ENCODE assay signal across 12 mouse cellular contexts in genomic region chr1:64035087-64035791, GRCm38 (mm10).
DNase-seq lines count a peak whose midpoint lies in the region; ATAC-seq and TF ChIP-seq lines count a peak whose summit lies in the region.
"Had no signal": no experiment of that assay in that cellular context is flagged by ENCODE, and none has a peak within 500 bp of the region (broad histone marks: within the 10 kb centered on the region; RNA-seq: fewer than 3 reads in every experiment).

No protein-coding gene starts in this region.

- no peak for TF ChIP-seq CTCF in cortical plate, adult 2 months (IDR thresholded peaks at IDR 0.05; ENCODE audit: extremely low read depth, insufficient read depth, low read length)

- ATAC-seq in kidney, embryonic 15.5 days (replicated peaks; ENCODE audit: low FRiP score): no peak

- WGBS in kidney, embryonic 15.5 days: 68% methylated on average over 15 of the region's 15 CpGs

- peaks cover 26% of the 10 kb centered on the region for H3K36me3 ChIP-seq in kidney, embryonic 15.5 days
- H3K36me3 ChIP-seq: stomach, embryonic 15.5 days had no signal

- no peak overlapping the region for H3K4me2 ChIP-seq in kidney, embryonic 15.5 days
- H3K4me2 ChIP-seq: limb, embryonic 12.5 days; stomach, embryonic 15.5 days had no signal

- peaks cover 20% of the 10 kb centered on the region; the same call in 1 of the 2 replicates for H3K4me1 ChIP-seq in kidney, embryonic 15.5 days
- H3K4me1 ChIP-seq in cortical plate, adult 2 months (ENCODE audit: control insufficient read depth, insufficient read depth, low read length): peaks cover 7% of the 10 kb centered on the region; the same call in 1 of the 2 replicates
- H3K4me1 ChIP-seq: limb, embryonic 12.5 days; stomach, embryonic 15.5 days had no signal

- DNase-seq in kidney, adult 18-20 months: peak; percentile 35
- peak; percentile 57 for DNase-seq in heart, postnatal 4 days
- DNase-seq in lung, postnatal 36 days: peak; percentile 76
- no peak for DNase-seq in spleen, postnatal 14 days (ENCODE audit: low spot score in 2 of 2)
- DNase-seq in spleen, postnatal 36 days (ENCODE audit: low spot score in 2 of 2): no peak
- no peak for DNase-seq in gastrocnemius, postnatal 14 days

- H3K4me3 ChIP-seq in kidney, embryonic 15.5 days (replicated peaks): no peak overlapping the region
- H3K4me3 ChIP-seq in cortical plate, adult 2 months (ENCODE audit: insufficient read depth, low read length): no peak overlapping the region
- H3K4me3 ChIP-seq: erythroblast, embryonic 14.5 days; limb, embryonic 12.5 days; myocyte; stomach, embryonic 15.5 days had no signal

- no peak for TF ChIP-seq POLR2A in cortical plate, adult 2 months (IDR thresholded peaks at IDR 0.05; ENCODE audit: extremely low read depth, insufficient read depth, low read length)

- H3K9ac ChIP-seq in kidney, embryonic 15.5 days: no peak overlapping the region
- H3K9ac ChIP-seq: limb, embryonic 12.5 days; stomach, embryonic 15.5 days had no signal

- H3K27ac ChIP-seq in kidney, embryonic 15.5 days: no peak overlapping the region
- H3K27ac ChIP-seq in cortical plate, adult 2 months (ENCODE audit: insufficient read depth, low read length): peak overlapping the region; percentile 67
- H3K27ac ChIP-seq: limb, embryonic 12.5 days; stomach, embryonic 15.5 days had no signal

- H3K27me3 ChIP-seq in kidney, embryonic 15.5 days: no peaks in the 10 kb centered on the region
- H3K27me3 ChIP-seq: limb, embryonic 12.5 days; stomach, embryonic 15.5 days had no signal

- intact Hi-C loops in gastrocnemius, postnatal 14 days (cut with DNase I; ENCODE audit: low total_unique reads): loop anchor here (10.0 kb wide), 1 partner anchor 80 kb away; no protein-coding TSS in a partner anchor

- H3K9me3 ChIP-seq in kidney, embryonic 15.5 days (replicated peaks): no peaks in the 10 kb centered on the region
- H3K9me3 ChIP-seq: limb, embryonic 12.5 days; stomach, embryonic 15.5 days had no signal

Comparison
In these comparisons a context has a peak if more than half of its experiments do, and no peak if none do; other contexts are left out.
1. DNase-seq: peak in kidney, adult 18-20 months (single experiment), heart, postnatal 4 days (single experiment) and lung, postnatal 36 days (single experiment); none in spleen, postnatal 14 days (0 of 2), spleen, postnatal 36 days (0 of 2) and gastrocnemius, postnatal 14 days (single experiment).